Comparison of ENCODE assay signal across 12 mouse cellular contexts in genomic region chr5:21724872-21725271, GRCm38 (mm10). TPM values are rescaled to one million over a fixed set of nuclear protein-coding genes. Genes with fewer than 3 reads are reported as not detected.
A peak's percentile ranks its signal among the peaks of the same experiment; 100 is the strongest.
DNase-seq lines count a peak whose midpoint lies in the region; ATAC-seq and TF ChIP-seq lines count a peak whose summit lies in the region.
"Had no signal": no experiment of that assay in that cellular context is flagged by ENCODE, and none has a peak within 500 bp of the region (broad histone marks: within the 10 kb centered on the region; RNA-seq: fewer than 3 reads in every experiment).

No protein-coding gene starts in this region.

- no peaks in the 10 kb centered on the region for H3K9me3 ChIP-seq in lung, embryonic 14.5 days (ENCODE audit: low read depth, low read length)
- H3K9me3 ChIP-seq in forebrain, embryonic 14.5 days (replicated peaks; ENCODE audit: control insufficient read depth, low read length), result no peaks in the 10 kb centered on the region
- no peaks in the 10 kb centered on the region for H3K9me3 ChIP-seq in limb, embryonic 13.5 days
- H3K9me3 ChIP-seq: G1E had no signal

- H3K36me3 ChIP-seq in lung, embryonic 14.5 days (ENCODE audit: insufficient read depth), result no peaks in the 10 kb centered on the region
- no peaks in the 10 kb centered on the region for H3K36me3 ChIP-seq in forebrain, embryonic 14.5 days (ENCODE audit: control insufficient read depth, insufficient read depth, low read length)
- no peaks in the 10 kb centered on the region for H3K36me3 ChIP-seq in limb, embryonic 13.5 days
- H3K36me3 ChIP-seq: G1E had no signal

- H3K27ac ChIP-seq in lung, embryonic 14.5 days (ENCODE audit: low read depth), result peak overlapping the region; percentile 42
- peak overlapping the region; percentile 75 for H3K27ac ChIP-seq in forebrain, embryonic 14.5 days (ENCODE audit: low read depth, low read length)
- peak overlapping the region; percentile 73; the same call in 1 of the 2 replicates for H3K27ac ChIP-seq in limb, embryonic 13.5 days
- H3K27ac ChIP-seq: macrophage had no signal

- no peak for TF ChIP-seq CTCF in lung, embryonic 14.5 days (IDR thresholded peaks at IDR 0.05; ENCODE audit: low read depth)

- ATAC-seq in lung, embryonic 14.5 days (ENCODE audit: insufficient read depth), result peak; percentile 49; the same call in 1 of the 2 replicates
- peak; percentile 85 for ATAC-seq in forebrain, embryonic 14.5 days
- peak; percentile 50; the same call in 1 of the 2 replicates for ATAC-seq in limb, embryonic 13.5 days (ENCODE audit: low FRiP score, low read depth)

- no peak overlapping the region for H3K9ac ChIP-seq in lung, embryonic 14.5 days
- H3K9ac ChIP-seq in forebrain, embryonic 14.5 days (ENCODE audit: low read length), result peak overlapping the region; percentile 35; the same call in 1 of the 2 replicates
- no peak overlapping the region for H3K9ac ChIP-seq in limb, embryonic 13.5 days

- H3K4me2 ChIP-seq in lung, embryonic 14.5 days, result no peak overlapping the region
- peak overlapping the region; percentile 2; the same call in 1 of the 2 replicates for H3K4me2 ChIP-seq in forebrain, embryonic 14.5 days (ENCODE audit: low read length)
- no peak overlapping the region for H3K4me2 ChIP-seq in limb, embryonic 13.5 days (replicated peaks)

- peak; percentile 39 for DNase-seq in lung, embryonic 14.5 days
- no peak for DNase-seq in lung, postnatal 25 days (ENCODE audit: low spot score)
- DNase-seq in forebrain, embryonic 14.5 days (ENCODE audit: low spot score), result peak; percentile 81
- peak; percentile 44 for DNase-seq in retina, postnatal 1 day
- no peak for DNase-seq in cerebellum, postnatal 25 days
- no peak for DNase-seq in cerebellum, postnatal 36 days
- DNase-seq: adrenal gland, postnatal 10 days; cerebellum, adult 9-11 months; kidney, postnatal 10 days had no signal

- H3K4me1 ChIP-seq in lung, embryonic 14.5 days (ENCODE audit: insufficient read depth), result no peaks in the 10 kb centered on the region
- no peaks in the 10 kb centered on the region for H3K4me1 ChIP-seq in forebrain, embryonic 14.5 days (ENCODE audit: control insufficient read depth, insufficient read depth, low read length)
- peaks cover 17% of the 10 kb centered on the region; the same call in 1 of the 2 replicates for H3K4me1 ChIP-seq in limb, embryonic 13.5 days

- H3K4me3 ChIP-seq in lung, embryonic 14.5 days (ENCODE audit: low read depth, low read length), result no peak overlapping the region
- H3K4me3 ChIP-seq in forebrain, embryonic 14.5 days (ENCODE audit: low read depth, low read length), result no peak overlapping the region
- no peak overlapping the region for H3K4me3 ChIP-seq in limb, embryonic 13.5 days

- 39% methylated on average over 7 of the region's 7 CpGs for WGBS in lung, embryonic 14.5 days
- WGBS in forebrain, embryonic 14.5 days, result 3% methylated on average over 7 of the region's 7 CpGs
- 23% methylated on average over 7 of the region's 7 CpGs for WGBS in limb, embryonic 13.5 days

- H3K27me3 ChIP-seq in lung, embryonic 14.5 days (ENCODE audit: insufficient read depth, low read length), result no peaks in the 10 kb centered on the region
- H3K27me3 ChIP-seq in forebrain, embryonic 14.5 days (replicated peaks; ENCODE audit: control insufficient read depth, insufficient read depth, low read length), result no peaks in the 10 kb centered on the region
- no peaks in the 10 kb centered on the region for H3K27me3 ChIP-seq in limb, embryonic 13.5 days

RNA-seq across cellular contexts. Expression of gene Pmpcb, which starts 12.1 kb away (rescaled TPM):
- 85.6 TPM in 2 replicates for polyA plus RNA-seq in lung, embryonic 14.5 days (2014; fragmentation: Nextera tagmentation; extraction: Ambion mirVana)
- 104 and 106 TPM in 2 replicates for polyA plus RNA-seq in forebrain, embryonic 14.5 days (2014; fragmentation: Nextera tagmentation; extraction: Ambion mirVana)
- 91.5 and 94.9 TPM in 2 replicates for polyA plus RNA-seq in limb, embryonic 13.5 days (2015; fragmentation: Nextera tagmentation; extraction: Ambion mirVana)

RNA-seq across cellular contexts. Expression of gene Napepld, which starts 23.7 kb away (rescaled TPM):
- 5.1 and 5.5 TPM in 2 replicates for polyA plus RNA-seq in lung, embryonic 14.5 days (2014; fragmentation: Nextera tagmentation; extraction: Ambion mirVana)
- polyA plus RNA-seq in forebrain, embryonic 14.5 days (2014; fragmentation: Nextera tagmentation; extraction: Ambion mirVana), result 4.5 and 4.6 TPM in 2 replicates
- polyA plus RNA-seq in limb, embryonic 13.5 days (2015; fragmentation: Nextera tagmentation; extraction: Ambion mirVana), result 2.1 and 2.5 TPM in 2 replicates

Comparison
In these comparisons a context has a peak if more than half of its experiments do, and no peak if none do; other contexts are left out.
1. DNase-seq: peak in lung, embryonic 14.5 days (single experiment), forebrain, embryonic 14.5 days (single experiment) and retina, postnatal 1 day (single experiment); none in lung, postnatal 25 days (single experiment), cerebellum, postnatal 25 days (0 of 2) and cerebellum, postnatal 36 days (0 of 2).
2. Peak in every context shown above with its lines, with median percentiles within 50 percentile points of each other: ATAC-seq and H3K27ac ChIP-seq.